ENCODE assay signal across 15 mouse cellular contexts in genomic region chr17:31748971-31749370, GRCm38 (mm10).
"Had no signal": no experiment of that assay in that cellular context is flagged by ENCODE, and none has a peak within 500 bp of the region (broad histone marks: within the 10 kb centered on the region; RNA-seq: fewer than 3 reads in every experiment).

No protein-coding gene starts in this region.

- H3K4me2 ChIP-seq: limb, embryonic 12.5 days; liver, embryonic 11.5 days; liver, embryonic 15.5 days; lung, embryonic 14.5 days; midbrain, embryonic 11.5 days; midbrain, embryonic 15.5 days; neural tube, embryonic 12.5 days had no signal

- H3K9ac ChIP-seq: limb, embryonic 12.5 days; liver, embryonic 15.5 days; lung, embryonic 14.5 days; midbrain, embryonic 15.5 days; neural tube, embryonic 12.5 days had no signal

- H3K4me3 ChIP-seq: left cerebral cortex, adult 2 months; limb, embryonic 12.5 days; liver, embryonic 15.5 days; megakaryocyte, embryonic 14.5 days; midbrain, embryonic 15.5 days; neural tube, embryonic 12.5 days had no signal

- DNase-seq: lung, embryonic 14.5 days; lung, postnatal 10 days; spleen, adult 18-20 months; thymus, adult 2 months; thymus, postnatal 25 days had no signal

- H3K27ac ChIP-seq: left cerebral cortex, adult 2 months; limb, embryonic 12.5 days; macrophage; midbrain, embryonic 15.5 days; neural tube, embryonic 12.5 days had no signal

- H3K9me3 ChIP-seq: limb, embryonic 12.5 days; liver, embryonic 15.5 days; midbrain, embryonic 15.5 days had no signal

- ATAC-seq: intestine, embryonic 16.5 days; midbrain, embryonic 15.5 days had no signal

- H3K27me3 ChIP-seq: limb, embryonic 12.5 days; liver, embryonic 15.5 days; midbrain, embryonic 15.5 days; neural tube, embryonic 12.5 days had no signal

- H3K36me3 ChIP-seq: limb, embryonic 12.5 days; liver, embryonic 15.5 days; midbrain, embryonic 15.5 days; neural tube, embryonic 12.5 days had no signal
